Mouse (Mus musculus): Measurements from ENCODE around the gene Parp3. TPM values are rescaled to one million over a fixed set of nuclear protein-coding genes. Genes with fewer than 3 reads are reported as not detected.

Gene Parp3
- total and polyA plus RNA-seq, 2 experiments = 19.4 to 23.3 TPM

DNA sequence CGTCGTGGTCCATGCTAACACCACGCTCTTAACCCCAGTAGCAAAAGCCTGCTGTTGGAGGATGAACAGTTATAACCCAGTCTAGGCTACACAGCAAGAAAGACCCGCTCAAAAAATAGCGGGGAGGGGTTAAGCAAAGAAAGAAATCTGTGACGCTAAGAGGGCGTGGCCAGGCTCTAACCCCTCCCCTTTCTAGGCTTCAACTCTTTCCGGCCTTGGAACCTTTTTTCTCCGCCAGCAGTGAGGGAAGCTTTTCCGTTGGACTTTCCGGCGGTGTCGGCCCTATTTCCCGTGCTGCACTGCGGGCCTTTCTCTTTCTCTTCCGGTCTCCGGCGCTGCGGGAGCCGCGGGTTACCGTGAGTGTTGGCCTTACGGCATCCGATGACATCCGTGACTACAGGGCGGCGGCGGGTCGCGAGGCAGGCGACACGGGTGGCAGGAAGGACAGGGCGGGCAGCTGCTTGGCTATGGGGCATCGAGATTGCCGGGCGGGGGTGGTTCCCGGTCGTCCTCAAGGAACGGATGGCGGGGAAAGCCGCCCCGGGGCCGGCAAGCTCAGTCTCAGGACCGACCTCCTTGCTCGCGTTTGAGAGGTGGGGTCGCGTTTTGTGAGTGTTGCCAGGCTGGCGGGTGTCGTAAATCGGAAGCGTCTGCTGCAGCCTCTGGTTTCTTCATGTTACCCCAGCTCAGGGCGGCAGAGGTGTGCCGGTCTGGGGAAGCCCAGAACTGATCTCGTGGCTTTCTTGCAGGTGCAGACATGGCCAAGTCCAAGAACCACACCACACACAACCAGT is 47.3 kb downstream of the Parp3 start, which contains the start of gene Rpl29:
TSS of gene Rpl29 (plus strand) at position 234 of the 794 bp plus-strand sequence.
- H3K36me3 ChIP-seq (ENCODE audit: control insufficient read depth, insufficient read depth, low read length) = peaks cover 19% of the 10 kb centered on the region
- under 1% methylated on average over 55 of the region's 55 CpGs for WGBS
- peaks cover 6% of the 10 kb centered on the region for H3K79me2 ChIP-seq (ENCODE audit: control insufficient read depth, insufficient read depth, low read length)
- peak; percentile 89 for DNase-seq (ENCODE audit: extremely low read depth, low read depth, low spot score)
- peak within 1 kb of the TSS; percentile 89 for H3K27ac ChIP-seq (replicated peaks; ENCODE audit: insufficient read depth, low read depth, low read length)
- peaks cover 6% of the 10 kb centered on the region for H3K4me1 ChIP-seq (ENCODE audit: control insufficient read depth, insufficient read depth, low read length)
- H3K9ac ChIP-seq (ENCODE audit: low read depth, low read length) = peak within 1 kb of the TSS; percentile 96
- no peaks in the 10 kb centered on the region for H3K27me3 ChIP-seq (ENCODE audit: control insufficient read depth, insufficient read depth, low read length)
- H3K4me3 ChIP-seq (ENCODE audit: insufficient read depth, low read depth, low read length) = peak within 1 kb of the TSS; percentile 98
- peak; percentile 68; the same call in 1 of the 2 replicates for TF ChIP-seq POLR2A (IDR thresholded peaks at IDR 0.05; ENCODE audit: extremely low read depth, insufficient read depth, low read length)
- TF ChIP-seq CTCF (IDR thresholded peaks at IDR 0.05; ENCODE audit: low read depth, low read length) = no peak

DNA sequence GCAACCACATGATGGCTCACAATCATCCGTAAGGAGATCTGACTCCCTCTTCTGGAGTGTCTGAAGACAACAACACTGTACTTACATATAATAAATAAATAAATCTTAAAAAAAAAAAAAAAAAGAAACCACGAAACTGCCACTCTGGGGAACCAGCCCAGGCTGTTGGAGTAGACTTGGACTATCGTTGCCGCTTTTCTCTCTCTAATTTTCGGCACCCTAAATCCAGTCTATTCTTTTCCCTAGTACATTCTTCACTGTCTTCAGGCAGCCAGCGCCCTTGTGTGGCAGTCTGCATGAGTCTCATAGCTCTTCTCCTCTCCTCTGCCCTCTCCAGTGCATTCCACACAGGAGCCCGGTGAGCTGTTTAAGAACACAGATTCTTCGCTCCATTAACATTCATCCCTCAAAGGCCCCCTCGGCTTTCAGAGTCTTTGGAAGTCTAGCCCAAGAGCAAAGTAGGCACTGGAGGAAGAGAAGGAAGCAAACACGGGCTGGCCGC is 48.0 kb downstream of the Parp3 start:
- DNase-seq (ENCODE audit: extremely low read depth, low read depth, low spot score) = no peak
- peaks cover 6% of the 10 kb centered on the region for H3K4me1 ChIP-seq (ENCODE audit: control insufficient read depth, insufficient read depth, low read length)
- H3K27me3 ChIP-seq (ENCODE audit: control insufficient read depth, insufficient read depth, low read length) = no peaks in the 10 kb centered on the region
- peak overlapping the region; percentile 61 for H3K4me3 ChIP-seq (ENCODE audit: insufficient read depth, low read depth, low read length)
- peaks cover 19% of the 10 kb centered on the region for H3K36me3 ChIP-seq (ENCODE audit: control insufficient read depth, insufficient read depth, low read length)
- 10% methylated on average over 11 of the region's 11 CpGs for WGBS
- peak overlapping the region; percentile 89 for H3K27ac ChIP-seq (replicated peaks; ENCODE audit: insufficient read depth, low read depth, low read length)
- H3K9ac ChIP-seq (ENCODE audit: low read depth, low read length) = peak overlapping the region; percentile 88
- no peak for TF ChIP-seq POLR2A (IDR thresholded peaks at IDR 0.05; ENCODE audit: extremely low read depth, insufficient read depth, low read length)
- TF ChIP-seq CTCF (IDR thresholded peaks at IDR 0.05; ENCODE audit: low read depth, low read length) = no peak
- H3K79me2 ChIP-seq (ENCODE audit: control insufficient read depth, insufficient read depth, low read length) = peaks cover 6% of the 10 kb centered on the region

DNA sequence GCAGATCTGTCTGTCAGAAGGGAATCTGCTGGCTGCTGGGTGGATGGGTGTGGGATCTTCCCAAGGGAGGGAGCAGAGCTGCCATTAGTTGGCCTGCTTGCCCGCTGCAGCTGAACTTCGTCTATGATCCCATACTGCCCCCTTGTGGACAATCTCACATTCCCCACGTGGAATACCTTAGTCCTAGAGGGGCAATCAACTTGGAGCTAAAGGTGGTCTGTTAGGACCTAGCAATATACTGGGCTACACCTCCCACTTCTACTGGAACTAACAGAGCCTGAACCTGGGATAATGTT is 54.9 kb downstream of the Parp3 start:
- H3K27ac ChIP-seq (replicated peaks; ENCODE audit: insufficient read depth, low read depth, low read length) = no peak overlapping the region
- peak; percentile 63 for DNase-seq (ENCODE audit: extremely low read depth, low read depth, low spot score)
- peaks cover 4% of the 10 kb centered on the region; the same call in 1 of the 2 replicates for H3K27me3 ChIP-seq (ENCODE audit: control insufficient read depth, insufficient read depth, low read length)
- H3K36me3 ChIP-seq (ENCODE audit: control insufficient read depth, insufficient read depth, low read length) = no peaks in the 10 kb centered on the region
- H3K79me2 ChIP-seq (ENCODE audit: control insufficient read depth, insufficient read depth, low read length) = no peaks in the 10 kb centered on the region
- WGBS = 0% methylated on average over 3 of the region's 3 CpGs
- no peak overlapping the region for H3K9ac ChIP-seq (ENCODE audit: low read depth, low read length)
- no peaks in the 10 kb centered on the region for H3K4me1 ChIP-seq (ENCODE audit: control insufficient read depth, insufficient read depth, low read length)
- no peak for TF ChIP-seq POLR2A (IDR thresholded peaks at IDR 0.05; ENCODE audit: extremely low read depth, insufficient read depth, low read length)
- TF ChIP-seq CTCF (IDR thresholded peaks at IDR 0.05; ENCODE audit: low read depth, low read length) = peak; percentile 88
- H3K4me3 ChIP-seq (ENCODE audit: insufficient read depth, low read depth, low read length) = no peak overlapping the region

DNA sequence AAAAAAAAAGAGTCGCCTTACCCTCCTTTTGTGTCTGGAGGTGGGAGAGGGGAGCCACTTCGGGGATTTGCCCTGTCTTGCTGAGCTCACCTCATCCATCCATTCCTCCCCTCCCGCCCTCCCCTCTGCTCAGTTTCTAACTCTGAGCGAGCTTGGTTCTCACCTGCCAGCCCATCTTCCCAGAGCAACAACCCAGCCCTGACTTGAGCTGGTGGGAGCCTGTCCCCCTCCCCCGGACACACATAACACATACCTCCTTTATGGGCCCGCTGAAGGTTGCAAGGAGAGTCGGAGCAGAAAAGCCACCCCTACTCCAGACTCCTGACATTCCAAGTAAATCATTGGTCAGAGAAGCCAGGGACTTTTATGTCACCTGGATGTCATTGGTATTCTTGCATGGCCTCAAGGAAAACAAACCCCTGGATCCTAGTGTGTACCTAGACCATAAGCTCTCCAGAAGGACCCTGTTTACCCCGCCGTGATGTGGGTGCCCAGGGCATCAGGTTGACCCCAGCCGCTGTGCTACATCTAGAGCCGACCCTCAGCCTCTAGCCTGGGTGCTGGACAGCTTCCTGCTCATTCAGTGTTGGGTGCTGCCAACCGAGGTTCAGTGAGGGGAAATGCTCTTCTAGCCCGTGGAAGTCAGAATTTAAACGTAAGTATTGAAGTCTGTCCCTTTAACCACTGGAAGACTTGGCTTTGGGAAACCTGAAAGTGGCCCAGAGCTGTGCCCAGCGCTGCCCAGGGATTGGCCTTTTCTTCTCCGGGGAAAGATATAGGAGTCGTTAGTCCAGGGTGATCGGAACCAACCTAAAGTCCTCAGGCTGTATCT is 55.5 kb downstream of the Parp3 start:
- 26% methylated on average over 18 of the region's 18 CpGs for WGBS
- Histone ChIP-seq H3K27ac (replicated peaks; ENCODE audit: insufficient read depth, low read depth, low read length) (no peak overlapping the region), H3K9ac (ENCODE audit: low read depth, low read length) (no peak overlapping the region), H3K4me1 (ENCODE audit: control insufficient read depth, insufficient read depth, low read length) (no peaks in the 10 kb centered on the region), H3K36me3 (ENCODE audit: control insufficient read depth, insufficient read depth, low read length) (no peaks in the 10 kb centered on the region), H3K27me3 (ENCODE audit: control insufficient read depth, insufficient read depth, low read length) (peaks cover 4% of the 10 kb centered on the region; the same call in 1 of the 2 replicates), H3K79me2 (ENCODE audit: control insufficient read depth, insufficient read depth, low read length) (no peaks in the 10 kb centered on the region), H3K4me3 (ENCODE audit: insufficient read depth, low read depth, low read length) (no peak overlapping the region)
- no peak for DNase-seq (ENCODE audit: extremely low read depth, low read depth, low spot score)
- TF ChIP-seq POLR2A (IDR thresholded peaks at IDR 0.05; ENCODE audit: extremely low read depth, insufficient read depth, low read length) (no peak), CTCF (IDR thresholded peaks at IDR 0.05; ENCODE audit: low read depth, low read length) (no peak)

DNA sequence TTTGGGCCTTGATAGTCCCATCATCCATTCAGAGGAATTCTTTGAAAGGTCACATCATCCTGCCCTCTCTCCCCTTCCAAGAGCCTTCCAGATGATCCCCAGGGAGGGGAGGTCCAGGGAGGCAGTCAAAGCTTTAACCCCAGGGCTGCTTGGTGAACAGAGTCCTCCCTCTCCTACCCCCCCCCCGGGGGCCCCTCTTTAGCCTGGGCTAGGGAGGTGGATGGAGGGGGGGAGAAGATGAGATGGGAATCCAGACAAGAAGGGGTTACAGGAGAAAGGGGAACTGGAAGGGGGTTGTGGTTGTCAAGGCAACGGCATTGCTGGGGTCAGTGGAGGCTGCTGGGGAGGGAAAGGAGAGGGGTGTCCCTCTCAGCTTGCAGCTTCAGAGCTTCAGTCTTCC is 56.1 kb downstream of the Parp3 start:
- 12% methylated on average over 2 of the region's 2 CpGs for WGBS
- Histone ChIP-seq H3K79me2 (ENCODE audit: control insufficient read depth, insufficient read depth, low read length) (no peaks in the 10 kb centered on the region), H3K36me3 (ENCODE audit: control insufficient read depth, insufficient read depth, low read length) (no peaks in the 10 kb centered on the region), H3K27ac (replicated peaks; ENCODE audit: insufficient read depth, low read depth, low read length) (no peak overlapping the region), H3K4me3 (ENCODE audit: insufficient read depth, low read depth, low read length) (no peak overlapping the region), H3K9ac (ENCODE audit: low read depth, low read length) (no peak overlapping the region), H3K27me3 (ENCODE audit: control insufficient read depth, insufficient read depth, low read length) (peaks cover 4% of the 10 kb centered on the region; the same call in 1 of the 2 replicates), H3K4me1 (ENCODE audit: control insufficient read depth, insufficient read depth, low read length) (no peaks in the 10 kb centered on the region)
- TF ChIP-seq POLR2A (IDR thresholded peaks at IDR 0.05; ENCODE audit: extremely low read depth, insufficient read depth, low read length) (no peak), CTCF (IDR thresholded peaks at IDR 0.05; ENCODE audit: low read depth, low read length) (no peak)
- DNase-seq (ENCODE audit: extremely low read depth, low read depth, low spot score) = no peak

Other genes with a start within 250 kb of the Parp3 start
- gene Alas1, start 228.3 kb downstream of the Parp3 start, total RNA-seq (2014; rRNA removed) = 270 and 285 TPM in 2 replicates
- gene Alas1, start 228.3 kb downstream of the Parp3 start, polyA plus RNA-seq (2012; rRNA removed) = 530 and 649 TPM in 2 replicates
- gene Poc1a, start 195.9 kb downstream of the Parp3 start, total RNA-seq (2014; rRNA removed) = 1.8 and 3.2 TPM in 2 replicates
- 3.1 and 3.9 TPM in 2 replicates for gene Poc1a, start 195.9 kb downstream of the Parp3 start, polyA plus RNA-seq (2012; rRNA removed)
- gene Dusp7, start 108.3 kb downstream of the Parp3 start, total RNA-seq (2014; rRNA removed) = 1.8 and 2.5 TPM in 2 replicates
- gene Dusp7, start 108.3 kb downstream of the Parp3 start, polyA plus RNA-seq (2012; rRNA removed) = 7.7 and 10.1 TPM in 2 replicates
- gene Rpl29, start 47.5 kb downstream of the Parp3 start, total RNA-seq (2014; rRNA removed) = 182 and 210 TPM in 2 replicates
- gene Rpl29, start 47.5 kb downstream of the Parp3 start, polyA plus RNA-seq (2012; rRNA removed) = 230 and 232 TPM in 2 replicates
- 65.2 and 76.5 TPM in 2 replicates for gene Acy1, start 38.6 kb downstream of the Parp3 start, total RNA-seq (2014; rRNA removed)
- 50.7 and 64.3 TPM in 2 replicates for gene Acy1, start 38.6 kb downstream of the Parp3 start, polyA plus RNA-seq (2012; rRNA removed)
- gene Abhd14b, start 29.5 kb downstream of the Parp3 start, total RNA-seq (2014; rRNA removed) = 129 and 183 TPM in 2 replicates
- 402 and 415 TPM in 2 replicates for gene Abhd14b, start 29.5 kb downstream of the Parp3 start, polyA plus RNA-seq (2012; rRNA removed)
- 8.2 and 10.4 TPM in 2 replicates for gene Abhd14a, start 29.3 kb downstream of the Parp3 start, total RNA-seq (2014; rRNA removed)
- gene Abhd14a, start 29.3 kb downstream of the Parp3 start, polyA plus RNA-seq (2012; rRNA removed) = 22.7 and 24.4 TPM in 2 replicates
- gene Pcbp4, start 23.7 kb downstream of the Parp3 start, total RNA-seq (2014; rRNA removed) = 15.9 and 22.2 TPM in 2 replicates
- 43.3 and 52.5 TPM in 2 replicates for gene Pcbp4, start 23.7 kb downstream of the Parp3 start, polyA plus RNA-seq (2012; rRNA removed)
- not detected in 2 replicates for gene Gpr62, start 11.0 kb downstream of the Parp3 start, total RNA-seq (2014; rRNA removed)
- not detected in 2 replicates for gene Gpr62, start 11.0 kb downstream of the Parp3 start, polyA plus RNA-seq (2012; rRNA removed)
- gene Rrp9, start 986 bp downstream of the Parp3 start, total RNA-seq (2014; rRNA removed) = 7.8 and 9.3 TPM in 2 replicates
- 12.4 and 16.0 TPM in 2 replicates for gene Rrp9, start 986 bp downstream of the Parp3 start, polyA plus RNA-seq (2012; rRNA removed)
- not detected in 2 replicates for gene Iqcf1, start 23.0 kb upstream of the Parp3 start, total RNA-seq (2014; rRNA removed)
- gene Iqcf1, start 23.0 kb upstream of the Parp3 start, polyA plus RNA-seq (2012; rRNA removed) = not detected in 2 replicates
- gene Iqcf5, start 37.6 kb upstream of the Parp3 start, total RNA-seq (2014; rRNA removed) = not detected in 2 replicates
- not detected in 2 replicates for gene Iqcf5, start 37.6 kb upstream of the Parp3 start, polyA plus RNA-seq (2012; rRNA removed)
- not detected in 2 replicates for gene Iqcf3, start 84.7 kb upstream of the Parp3 start, total RNA-seq (2014; rRNA removed)
- gene Iqcf3, start 84.7 kb upstream of the Parp3 start, polyA plus RNA-seq (2012; rRNA removed) = not detected in 2 replicates
- gene Iqcf4, start 94.0 kb upstream of the Parp3 start, total RNA-seq (2014; rRNA removed) = not detected in 2 replicates
- not detected in 2 replicates for gene Iqcf4, start 94.0 kb upstream of the Parp3 start, polyA plus RNA-seq (2012; rRNA removed)
- not detected in 2 replicates for gene Iqcf6, start 149.6 kb upstream of the Parp3 start, total RNA-seq (2014; rRNA removed)
- not detected in 2 replicates for gene Iqcf6, start 149.6 kb upstream of the Parp3 start, polyA plus RNA-seq (2012; rRNA removed)
- not detected in 2 replicates for gene Grm2, start 179.1 kb upstream of the Parp3 start, total RNA-seq (2014; rRNA removed)
- gene Grm2, start 179.1 kb upstream of the Parp3 start, polyA plus RNA-seq (2012; rRNA removed) = not detected in 2 replicates
- 52.6 and 63.1 TPM in 2 replicates for gene Tex264, start 209.0 kb upstream of the Parp3 start, total RNA-seq (2014; rRNA removed)
- gene Tex264, start 209.0 kb upstream of the Parp3 start, polyA plus RNA-seq (2012; rRNA removed) = 147 and 163 TPM in 2 replicates

Data from liver, adult 2 months (tissue).